Mouse (Mus musculus) lung, adult 10 weeks (tissue): Measurements from ENCODE around the gene Alg2. TPM values are rescaled to one million over a fixed set of nuclear protein-coding genes. Genes with fewer than 3 reads are reported as not detected.

Experiments
- polyA plus RNA-seq: library from polyadenylated mRNA; stranded (reverse); fragments of 350-450 nt; fragmentation: Illumina TruSeq; extraction: RNeasy Lipid Tissue Mini Kit (QIAGEN cat#74804); gene quantifications from one replicate; pipeline ENCODE4 v1.2.3, GENCODE M21; 2014; ENCODE audit warnings: low read depth, low replicate concordance; ENCODE audit not compliant: insufficient read depth

Gene Alg2
- polyA plus RNA-seq, result 13.8 TPM

DNA sequence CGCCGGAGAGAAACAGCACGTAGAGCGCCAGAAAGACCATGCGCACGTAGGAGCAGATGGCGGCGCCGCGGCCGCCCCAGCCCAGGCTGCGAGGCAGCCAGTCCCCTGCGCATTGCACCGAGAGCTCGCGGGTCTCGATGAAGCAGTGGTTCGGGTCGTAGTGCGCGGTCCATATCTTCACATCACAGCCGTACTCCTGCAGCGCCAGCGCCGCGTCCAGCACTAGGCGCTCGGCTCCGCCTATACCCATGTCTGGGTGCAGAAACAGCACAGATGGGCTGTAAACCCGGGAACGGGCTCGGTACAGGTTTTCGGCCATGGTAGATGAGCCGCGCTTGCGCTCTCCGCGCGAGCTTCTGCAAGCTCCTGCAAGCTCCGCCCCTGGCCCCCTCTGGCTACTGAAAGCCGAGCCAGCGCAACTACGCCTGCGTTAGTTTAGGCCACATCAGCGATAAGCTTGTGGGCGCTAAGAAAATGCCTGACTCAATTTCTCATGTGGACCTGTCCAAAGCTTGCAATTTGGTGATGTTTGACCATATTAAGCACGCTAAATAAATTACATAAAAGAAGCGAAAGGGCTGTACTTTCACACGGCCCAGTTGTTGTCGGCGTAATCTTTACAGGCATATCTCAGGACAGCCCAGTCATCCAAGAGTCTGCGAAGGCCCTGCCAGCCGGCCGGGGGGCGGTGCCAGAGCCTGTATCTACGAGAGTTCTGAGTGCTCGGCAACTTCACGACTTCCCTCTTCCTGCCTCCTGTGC lies at the start of gene Alg2, which contains the start of gene Sec61b:
TSS of gene Alg2 (minus strand) at position 366 of the 762 bp plus-strand sequence.
TSS of gene Sec61b (plus strand) at position 691 of the 762 bp plus-strand sequence.

Other genes with a start within 250 kb of the Alg2 start
- 13.4 TPM for gene Tgfbr1, start 121.1 kb downstream of the Alg2 start, polyA plus RNA-seq
- gene Sec61b, start 325 bp upstream of the Alg2 start, polyA plus RNA-seq, result 341 TPM